Mouse (Mus musculus): ENCODE measurements around the gene St13.

DNA sequence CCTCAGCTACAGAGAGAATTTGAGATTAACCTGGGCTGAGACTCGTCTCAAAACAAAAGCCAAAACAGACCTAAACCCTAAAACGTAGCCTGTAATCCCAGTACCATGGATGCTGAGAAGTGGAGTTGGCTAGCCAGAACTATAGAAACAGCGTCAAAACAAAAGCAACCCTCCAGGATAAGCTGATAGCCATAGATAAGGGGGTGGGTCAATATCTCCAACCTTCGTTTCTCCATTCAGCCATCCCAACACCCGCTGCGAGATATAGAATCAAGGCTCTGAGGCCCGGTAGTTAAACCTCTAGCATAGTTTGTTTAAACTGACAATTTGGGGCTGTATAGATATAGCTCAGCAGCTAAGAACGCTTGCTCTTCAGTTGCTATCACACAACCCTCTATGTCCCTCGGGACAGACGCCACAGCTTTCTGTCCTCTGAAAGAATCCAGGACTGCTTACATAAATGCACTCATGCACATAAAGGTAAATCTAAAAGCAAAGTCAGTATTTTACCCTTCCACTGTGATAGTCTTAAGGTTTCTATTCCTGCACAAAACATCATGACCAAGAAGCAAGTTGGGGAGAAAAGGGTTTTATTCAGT, 38.4 kb downstream of the St13 start:
- TF ChIP-seq POLR2A (IDR thresholded peaks at IDR 0.05; ENCODE audit: low read depth, low read length) (no peak), CTCF (IDR thresholded peaks at IDR 0.05; ENCODE audit: extremely low read depth, insufficient read length, insufficient replicate concordance, low read depth, low read length) (no peak)
